Mouse (Mus musculus) embryo, embryonic 10.5 days (tissue): Measurements from ENCODE around the gene Irf6.
A peak's percentile ranks its signal among the peaks of the same experiment; 100 is the strongest.

Source experiments
- DNase-seq: peaks from one replicate; pipeline ENCODE4 v3.0.0-alpha.2; 2015; ENCODE audit warnings: low spot score

The Irf6 gene

DNA sequence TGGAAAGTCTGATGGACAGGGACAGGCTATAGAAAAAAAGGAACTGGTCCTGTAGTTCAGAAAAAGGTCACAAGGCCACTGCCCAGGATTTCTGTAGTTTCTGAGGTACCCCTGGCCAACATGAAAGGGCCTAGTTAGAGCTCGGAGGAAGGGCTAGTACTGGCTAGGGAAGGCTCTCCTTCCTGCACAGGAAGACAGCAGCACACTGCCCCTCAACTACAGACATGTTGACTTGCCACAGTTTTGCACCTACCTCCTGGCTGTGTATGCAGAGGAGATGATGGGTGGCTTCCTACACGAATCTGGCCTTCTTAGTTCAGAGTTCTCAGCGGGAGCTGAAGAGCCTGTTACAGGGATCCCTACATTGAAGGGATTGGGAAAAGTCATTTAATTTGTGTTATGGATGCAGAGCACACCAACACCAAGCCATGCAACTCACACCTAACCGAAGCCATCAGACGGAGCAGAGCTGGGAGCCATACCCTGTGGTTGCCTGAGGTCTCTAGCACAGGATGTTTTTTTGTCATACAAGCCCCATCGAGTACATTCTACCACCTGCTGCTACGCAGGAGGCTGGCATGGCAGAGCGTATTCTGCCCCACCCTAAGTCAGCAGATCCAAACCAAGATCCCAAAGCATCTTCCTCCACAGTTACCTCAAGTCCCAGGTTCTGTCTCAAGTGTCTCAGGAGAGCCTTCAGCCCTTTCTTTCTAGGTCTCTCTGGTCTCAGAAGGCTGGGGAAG is 47.9 kb downstream of the Irf6 start:
- no peak for DNase-seq

GRCm38 (mm10) chr1:193201383-193201778 is 48.5 kb downstream of the Irf6 start, which contains the start of gene Traf3ip3:
TSS of gene Traf3ip3 (minus strand) at chr1:193201703.
- no peak for DNase-seq

DNA sequence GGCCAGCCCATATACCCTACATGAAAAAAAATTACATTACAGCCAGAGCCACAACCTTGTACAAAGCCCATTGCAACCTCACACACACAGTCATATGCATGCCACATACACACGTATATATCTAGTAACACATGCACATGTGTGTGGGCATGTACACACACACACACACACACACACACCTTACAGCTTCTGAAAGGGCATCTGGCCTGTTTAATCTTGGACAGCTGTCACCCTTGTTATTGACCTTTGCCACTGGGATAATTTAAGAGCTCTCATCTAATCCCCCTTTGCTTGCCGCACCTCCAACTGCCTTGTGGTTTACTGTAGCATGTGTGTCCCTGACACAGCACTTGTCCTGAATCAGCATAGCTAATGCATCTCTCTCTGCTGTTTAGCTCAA is 50.9 kb downstream of the Irf6 start:
- no peak for DNase-seq

GRCm38 (mm10) chr1:193205431-193205830 is 52.5 kb downstream of the Irf6 start:
- no peak for DNase-seq

- no peak for DNase-seq
These were observed 54.6 kb downstream of the Irf6 start, which contains the start of gene Lamb3 for GRCm38 (mm10) chr1:193207503-193207902. TSS of gene Lamb3 (plus strand) at chr1:193207699.

GRCm38 (mm10) chr1:193208178-193208577 is 55.3 kb downstream of the Irf6 start:
- peak; percentile 43 for DNase-seq

- no peak for DNase-seq
These were observed 58.5 kb downstream of the Irf6 start for GRCm38 (mm10) chr1:193211371-193211770.

GRCm38 (mm10) chr1:193214053-193214452 is 61.1 kb downstream of the Irf6 start:
- no peak for DNase-seq

GRCm38 (mm10) chr1:193216000-193216399 is 63.1 kb downstream of the Irf6 start:
- DNase-seq = no peak

- DNase-seq = no peak
These were observed 67.5 kb downstream of the Irf6 start for GRCm38 (mm10) chr1:193220408-193220807.
